Mouse (Mus musculus) splenic B cell, adult 2 months (primary cell): ENCODE measurements around the gene Sf3b1.
A peak's percentile ranks its signal among the peaks of the same experiment; 100 is the strongest.

Experiments used
- DNase-seq: peaks from one replicate; pipeline ENCODE4 v3.0.0-alpha.2; 2011; ENCODE audit warnings: low read depth, low spot score
- H3K27me3 ChIP-seq: 2 replicates; pipeline ENCODE4 v1.6.1; 2012; ENCODE audit warnings: mild to moderate bottlenecking, low read length, moderate library complexity, mixed read lengths; ENCODE audit not compliant: control insufficient read depth, poor library complexity, insufficient read depth, severe bottlenecking
- H3K36me3 ChIP-seq: 2 replicates; pipeline ENCODE4 v1.6.1; 2012; ENCODE audit warnings: mild to moderate bottlenecking, low read length, moderate library complexity, mixed read lengths; ENCODE audit not compliant: control insufficient read depth, poor library complexity, insufficient read depth, severe bottlenecking

Sf3b1 gene

GRCm38 (mm10) chr1:54944648-54945047, 82.6 kb downstream of the Sf3b1 start:
- Histone ChIP-seq H3K27me3 (no peaks in the 10 kb centered on the region), H3K36me3 (no peaks in the 10 kb centered on the region)
- DNase-seq: peak; percentile 52

- Histone ChIP-seq H3K36me3 (no peaks in the 10 kb centered on the region), H3K27me3 (no peaks in the 10 kb centered on the region)
- DNase-seq: no peak
These were observed 91.8 kb downstream of the Sf3b1 start for GRCm38 (mm10) chr1:54935466-54935865.
